In genomic region chr19:45005957-45006712, GRCm38 (mm10) we compare ENCODE assay signal across 8 mouse cellular contexts. TPM values are rescaled to one million over a fixed set of nuclear protein-coding genes. Genes with fewer than 3 reads are reported as not detected.
DNase-seq lines count a peak whose midpoint lies in the region; ATAC-seq lines count a peak whose summit lies in the region.

Gene Mrpl43 (minus strand): TSS chr19:45006442.

- under 1% methylated on average over 82 of the region's 82 CpGs for WGBS in heart, embryonic 13.5 days
- WGBS in liver, embryonic 13.5 days (ENCODE audit: insufficient replicate concordance) = under 1% methylated on average over 82 of the region's 82 CpGs
- under 1% methylated on average over 82 of the region's 82 CpGs for WGBS in stomach, embryonic 16.5 days

- H3K36me3 ChIP-seq in heart, embryonic 13.5 days = peaks cover 67% of the 10 kb centered on the region
- peaks cover 66% of the 10 kb centered on the region for H3K36me3 ChIP-seq in liver, embryonic 13.5 days
- H3K36me3 ChIP-seq in stomach, embryonic 16.5 days (ENCODE audit: control insufficient read depth, insufficient read depth, low read length) = peaks cover 8% of the 10 kb centered on the region; the same call in 1 of the 2 replicates

- peak; percentile 96 for DNase-seq in CD4-positive helper T cell, adult 2 months (ENCODE audit: low read depth, low spot score)
- DNase-seq in brain, embryonic 18.5 days (ENCODE audit: low read depth, low spot score) = peak; percentile 77
- DNase-seq in kidney, postnatal 14 days = peak; percentile 96
- peak; percentile 90 for DNase-seq in liver, embryonic 13.5 days
- peak; percentile 98 for DNase-seq in neural tube, embryonic 10.5 days (ENCODE audit: extremely low spot score, low spot score)

- H3K27ac ChIP-seq in heart, embryonic 13.5 days (replicated peaks) = peak within 1 kb of the TSS; percentile 88
- peak within 1 kb of the TSS; percentile 68 for H3K27ac ChIP-seq in liver, embryonic 13.5 days
- peak within 1 kb of the TSS; percentile 82 for H3K27ac ChIP-seq in stomach, embryonic 16.5 days (ENCODE audit: low read length)

- H3K4me2 ChIP-seq in heart, embryonic 13.5 days = peak within 1 kb of the TSS; percentile 95
- peak within 1 kb of the TSS; percentile 92 for H3K4me2 ChIP-seq in liver, embryonic 13.5 days
- peak within 1 kb of the TSS; percentile 75 for H3K4me2 ChIP-seq in stomach, embryonic 16.5 days (ENCODE audit: low read depth, low read length)

- peaks cover 29% of the 10 kb centered on the region for H3K4me1 ChIP-seq in heart, embryonic 13.5 days
- peaks cover 43% of the 10 kb centered on the region for H3K4me1 ChIP-seq in liver, embryonic 13.5 days (replicated peaks)
- peaks cover 18% of the 10 kb centered on the region for H3K4me1 ChIP-seq in stomach, embryonic 16.5 days (ENCODE audit: control insufficient read depth, insufficient read depth, low read length)

- no peaks in the 10 kb centered on the region for H3K9me3 ChIP-seq in heart, embryonic 13.5 days
- no peaks in the 10 kb centered on the region for H3K9me3 ChIP-seq in liver, embryonic 13.5 days (replicated peaks)
- H3K9me3 ChIP-seq in stomach, embryonic 16.5 days (replicated peaks; ENCODE audit: control insufficient read depth, low read length) = no peaks in the 10 kb centered on the region

- peak within 1 kb of the TSS; percentile 99 for H3K4me3 ChIP-seq in heart, embryonic 13.5 days
- H3K4me3 ChIP-seq in liver, embryonic 13.5 days (replicated peaks) = peak within 1 kb of the TSS; percentile 96
- H3K4me3 ChIP-seq in stomach, embryonic 16.5 days (replicated peaks; ENCODE audit: low read length) = peak within 1 kb of the TSS; percentile 99

- ATAC-seq in erythroid progenitor cell, adult 5-6 weeks (replicated peaks; ENCODE audit: low FRiP score, poor library complexity, severe bottlenecking) = peak; percentile 94
- peak; percentile 95 for ATAC-seq in heart, embryonic 13.5 days (ENCODE audit: extremely low read depth, insufficient number of reproducible peaks, low FRiP score, low TSS enrichment)
- peak; percentile 87 for ATAC-seq in liver, embryonic 13.5 days (ENCODE audit: low read depth)
- ATAC-seq in stomach, embryonic 16.5 days (ENCODE audit: insufficient read depth, low FRiP score) = peak; percentile 92

- peak within 1 kb of the TSS; percentile 93 for H3K9ac ChIP-seq in heart, embryonic 13.5 days
- H3K9ac ChIP-seq in liver, embryonic 13.5 days = peak within 1 kb of the TSS; percentile 85
- peak within 1 kb of the TSS; percentile 91 for H3K9ac ChIP-seq in stomach, embryonic 16.5 days (ENCODE audit: low read length)

- H3K27me3 ChIP-seq in heart, embryonic 13.5 days (replicated peaks) = no peaks in the 10 kb centered on the region
- no peaks in the 10 kb centered on the region for H3K27me3 ChIP-seq in liver, embryonic 13.5 days
- H3K27me3 ChIP-seq in stomach, embryonic 16.5 days (ENCODE audit: control insufficient read depth, insufficient read depth, low read length) = no peaks in the 10 kb centered on the region

RNA-seq across cellular contexts. Expression of gene Mrpl43, which starts in this region (rescaled TPM):
- total RNA-seq in erythroid progenitor cell, adult 5-6 weeks (2015; ENCODE audit: low replicate concordance) = 15.5 and 19.3 TPM in 2 replicates
- total RNA-seq in erythroid progenitor cell, adult 5-6 weeks (2017; ENCODE audit: low replicate concordance) = 8.4 and 11.4 TPM in 2 replicates
- 55.9 and 62.2 TPM in 2 replicates for polyA plus RNA-seq in heart, embryonic 13.5 days (2015; fragmentation: Nextera tagmentation; extraction: Ambion mirVana)
- polyA plus RNA-seq in liver, embryonic 13.5 days (2015; fragmentation: Nextera tagmentation; extraction: Ambion mirVana) = 40.2 and 42.4 TPM in 2 replicates
- polyA plus RNA-seq in stomach, embryonic 16.5 days (2015; fragmentation: Nextera tagmentation; extraction: Ambion mirVana) = 62.2 and 64.9 TPM in 2 replicates

Comparison
In these comparisons a context has a peak if more than half of its experiments do, and no peak if none do; other contexts are left out.
1. Peak in every context shown above with its lines: DNase-seq, ATAC-seq, H3K4me3 ChIP-seq and H3K27ac ChIP-seq.